Mouse (Mus musculus): Measurements from ENCODE around the gene Zfp292. TPM values are rescaled to one million over a fixed set of nuclear protein-coding genes. Genes with fewer than 3 reads are reported as not detected.
A peak's percentile ranks its signal among the peaks of the same experiment; 100 is the strongest.

Gene Zfp292
- total RNA-seq, 2 experiments from 2014 or later: 23.4 to 24.6 TPM

- DNase-seq: no peak
Measured at GRCm38 (mm10) chr4:34796294-34796693, 86.5 kb downstream of the Zfp292 start.

- no peak for DNase-seq
Measured at GRCm38 (mm10) chr4:34786476-34786875, 96.3 kb downstream of the Zfp292 start.

DNA sequence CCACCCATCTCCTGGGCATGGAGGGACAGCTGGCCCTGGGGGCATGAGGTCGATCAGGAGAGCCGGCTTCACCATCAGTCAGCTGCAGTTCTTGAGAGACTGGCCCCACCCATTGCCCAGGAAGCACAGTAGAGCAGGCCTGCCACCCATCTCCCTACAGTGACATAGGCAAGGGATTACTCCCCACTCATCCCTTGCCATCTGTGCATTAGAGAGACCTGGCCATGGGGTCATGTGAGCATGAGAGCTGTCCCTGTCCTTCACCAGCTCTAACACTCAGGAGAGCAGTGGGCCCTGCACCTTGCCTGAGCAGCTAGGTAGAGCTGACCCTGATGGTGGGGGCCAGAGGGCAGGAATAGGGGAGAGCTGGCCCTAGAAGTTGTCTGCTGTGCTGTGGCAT lies 97.1 kb downstream of the Zfp292 start:
- DNase-seq: no peak

- DNase-seq: no peak
Measured at GRCm38 (mm10) chr4:34784865-34785264, 97.9 kb downstream of the Zfp292 start.

DNA sequence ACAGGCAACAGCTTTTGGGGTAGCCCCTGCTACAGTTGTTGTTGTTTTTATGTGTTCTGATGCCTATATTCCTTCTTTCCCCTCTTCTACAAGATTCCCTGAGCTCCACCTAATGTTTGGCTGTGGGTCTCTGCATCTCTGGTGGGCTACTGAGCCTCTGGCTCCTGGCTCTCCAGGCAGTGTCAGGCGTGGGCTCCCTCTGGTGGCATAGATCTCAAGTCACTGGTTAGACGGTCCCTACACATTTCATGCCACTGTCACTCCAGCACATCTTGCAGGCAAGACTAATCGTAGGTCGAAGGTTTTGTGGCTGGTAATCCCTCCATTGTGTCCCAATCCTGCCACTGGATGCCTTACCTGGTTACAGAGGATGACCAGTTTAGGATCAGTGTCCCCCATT lies 100.0 kb downstream of the Zfp292 start:
- DNase-seq: peak; percentile 31

DNA sequence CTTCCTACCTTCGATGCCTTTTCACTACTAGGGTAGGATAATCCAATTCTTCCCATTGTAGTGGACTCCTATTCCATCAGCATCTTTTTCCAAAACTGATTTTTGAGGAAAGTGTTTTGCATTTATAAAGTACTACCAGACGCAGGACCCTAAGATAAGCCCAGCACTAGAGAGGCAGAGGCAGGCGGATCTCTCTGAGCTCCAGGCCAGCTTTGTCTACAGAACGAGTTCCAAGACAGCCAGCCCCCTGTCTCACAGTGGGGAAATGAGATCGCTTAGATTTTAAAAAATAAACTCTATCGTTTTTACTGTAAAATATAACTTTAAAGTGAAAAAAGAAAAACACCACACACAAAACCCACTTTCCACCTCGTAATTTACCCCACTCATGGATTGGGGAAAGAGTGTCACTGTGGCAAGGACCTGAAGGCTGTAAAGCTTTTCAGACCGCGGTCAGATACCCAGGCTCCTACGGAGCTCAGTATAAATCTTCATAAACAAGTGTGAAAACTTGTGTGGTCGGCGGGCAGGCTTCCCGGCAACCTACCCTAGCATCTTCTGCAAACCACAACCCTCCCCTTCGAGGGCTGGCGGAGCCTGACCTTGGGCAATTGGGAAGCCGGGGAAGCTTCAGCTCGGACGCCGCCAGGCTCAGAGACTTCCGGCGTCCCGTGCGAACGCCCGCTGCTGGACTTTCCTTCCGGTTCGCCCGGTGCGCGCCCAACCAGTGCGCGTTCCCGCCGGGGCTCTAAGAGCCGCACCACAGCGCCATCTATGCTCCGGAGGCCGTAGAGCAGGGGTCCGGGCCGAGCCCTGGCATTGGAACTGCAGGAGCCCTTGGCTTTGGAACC lies 104.9 kb downstream of the Zfp292 start, which contains the start of gene Smim8:
Gene Smim8, minus strand, starts transcription at position 747 of the 851 bp plus-strand sequence.
- peak; percentile 96 for DNase-seq

GRCm38 (mm10) chr4:34771652-34772371 lies 110.9 kb downstream of the Zfp292 start:
- no peak for DNase-seq

- DNase-seq: no peak
Measured at GRCm38 (mm10) chr4:34756163-34756562, 126.6 kb downstream of the Zfp292 start, which contains the start of gene Gm136. Gm136 (minus strand) TSS chr4:34756263.

Other genes with a start within 250 kb of the Zfp292 start
- 10 to 100 TPM; 23.3 to 23.5 TPM for gene Slc35a1, start 195.5 kb downstream of the Zfp292 start, total RNA-seq (2021)
- gene Cfap206, start 152.8 kb downstream of the Zfp292 start, total RNA-seq (2021): under 1 TPM; 0.29 to 0.54 TPM
- not detected for gene Gm136, start 126.7 kb downstream of the Zfp292 start, total RNA-seq (2021)
- 10 to 100 TPM; 35.5 to 38.4 TPM for gene Smim8, start 104.5 kb downstream of the Zfp292 start, total RNA-seq (2021)
- gene Cga, start 10.8 kb upstream of the Zfp292 start, total RNA-seq (2021): not detected